Mouse (Mus musculus): ENCODE measurements around the gene Mast1.

GRCm38 (mm10) chr8:84930582-84930981 lies 6.6 kb downstream of the Mast1 start:
- no peak for TF ChIP-seq CTCF (IDR thresholded peaks at IDR 0.05)
- no peak for TF ChIP-seq EP300 (IDR thresholded peaks at IDR 0.05; ENCODE audit: insufficient read depth, low read depth, low read length)
- no peak for TF ChIP-seq POLR2A (IDR thresholded peaks at IDR 0.05; ENCODE audit: insufficient read depth, low read depth, low read length)

Measured in heart, adult 2 months (tissue).